In genomic region chr9:71475536-71475935, GRCm38 (mm10) we compare ENCODE assay signal across 18 mouse cellular contexts. TPM values are rescaled to one million over a fixed set of nuclear protein-coding genes. Genes with fewer than 3 reads are reported as not detected.
DNase-seq lines count a peak whose midpoint lies in the region; ATAC-seq and TF ChIP-seq lines count a peak whose summit lies in the region.
"Had no signal": no experiment of that assay in that cellular context is flagged by ENCODE, and none has a peak within 500 bp of the region (broad histone marks: within the 10 kb centered on the region; RNA-seq: fewer than 3 reads in every experiment).

No protein-coding gene starts in this region.

- peaks cover 63% of the 10 kb centered on the region for H3K36me3 ChIP-seq in lung, embryonic 14.5 days (ENCODE audit: insufficient read depth)
- peaks cover 57% of the 10 kb centered on the region for H3K36me3 ChIP-seq in myocyte (ENCODE audit: control insufficient read depth, insufficient read depth)

- no peak overlapping the region for H3K27ac ChIP-seq in lung, embryonic 14.5 days (ENCODE audit: low read depth)
- H3K27ac ChIP-seq: embryonic facial prominence, embryonic 10.5 days; embryonic facial prominence, embryonic 12.5 days; forebrain, embryonic 13.5 days had no signal

- no peak overlapping the region for H3K4me3 ChIP-seq in lung, embryonic 14.5 days (ENCODE audit: low read depth, low read length)
- no peak overlapping the region for H3K4me3 ChIP-seq in lung, adult 2 months (replicated peaks; ENCODE audit: extremely low read depth, low read depth, low read length)
- H3K4me3 ChIP-seq in myocyte = no peak overlapping the region
- H3K4me3 ChIP-seq: embryonic facial prominence, embryonic 10.5 days; embryonic facial prominence, embryonic 12.5 days; forebrain, embryonic 13.5 days had no signal

- no peak for DNase-seq in lung, embryonic 14.5 days
- DNase-seq in lung, adult 2 months = no peak
- DNase-seq in R1 (ENCODE audit: low read depth, low spot score) = peak; percentile 28
- no peak for DNase-seq in thymus, postnatal 14 days
- DNase-seq: adrenal gland, adult 8-10 months; adrenal gland, postnatal 14 days; adrenal gland, postnatal 36 days; cerebellum, adult 11-12 months; cerebellum, adult 2 months; cerebellum, adult 9-10 months; cerebellum, postnatal 10 days; cerebellum, postnatal 25 days had no signal

- H3K4me2 ChIP-seq in lung, embryonic 14.5 days = no peak overlapping the region
- H3K4me2 ChIP-seq in myocyte (ENCODE audit: low read depth) = no peak overlapping the region
- H3K4me2 ChIP-seq: embryonic facial prominence, embryonic 12.5 days; forebrain, embryonic 13.5 days had no signal

- no peak for TF ChIP-seq POLR2A in lung, adult 2 months (IDR thresholded peaks at IDR 0.05; ENCODE audit: borderline replicate concordance, extremely low read depth, low read depth, low read length)
- no peak for TF ChIP-seq POLR2A in myocyte (IDR thresholded peaks at IDR 0.05; ENCODE audit: insufficient read length, low read depth)

- H3K27me3 ChIP-seq in lung, embryonic 14.5 days (ENCODE audit: insufficient read depth, low read length) = no peaks in the 10 kb centered on the region
- H3K27me3 ChIP-seq in myocyte (ENCODE audit: control insufficient read depth, insufficient read depth, insufficient read length) = no peaks in the 10 kb centered on the region
- H3K27me3 ChIP-seq: embryonic facial prominence, embryonic 12.5 days; forebrain, embryonic 13.5 days had no signal

- no peaks in the 10 kb centered on the region for H3K4me1 ChIP-seq in lung, embryonic 14.5 days (ENCODE audit: insufficient read depth)
- no peaks in the 10 kb centered on the region for H3K4me1 ChIP-seq in lung, adult 2 months (ENCODE audit: control insufficient read depth, insufficient read depth, low read length)
- H3K4me1 ChIP-seq: embryonic facial prominence, embryonic 10.5 days; embryonic facial prominence, embryonic 12.5 days; forebrain, embryonic 13.5 days had no signal

- peak; percentile 2; the same call in 1 of the 2 replicates for TF ChIP-seq CTCF in lung, embryonic 14.5 days (IDR thresholded peaks at IDR 0.05; ENCODE audit: low read depth)
- TF ChIP-seq CTCF in lung, adult 2 months (IDR thresholded peaks at IDR 0.05; ENCODE audit: insufficient read depth, low read length) = no peak

- no peak overlapping the region for H3K9ac ChIP-seq in lung, embryonic 14.5 days
- H3K9ac ChIP-seq: embryonic facial prominence, embryonic 12.5 days; forebrain, embryonic 13.5 days had no signal

- ATAC-seq in lung, embryonic 14.5 days (ENCODE audit: insufficient read depth) = no peak
- ATAC-seq: activated CD4-positive, CD25-positive, alpha-beta regulatory T cell, adult 4 months; forebrain, embryonic 16.5 days had no signal

- no peak overlapping the region for H3ac ChIP-seq in myocyte (ENCODE audit: control insufficient read depth, insufficient read length)

- 95% methylated on average over 4 of the region's 4 CpGs for WGBS in lung, embryonic 14.5 days
- WGBS in lung, adult 2 months = 96% methylated on average over 4 of the region's 4 CpGs

- no peaks in the 10 kb centered on the region for H3K79me2 ChIP-seq in myocyte (ENCODE audit: control insufficient read depth, insufficient read depth)

- no peaks in the 10 kb centered on the region for H3K9me3 ChIP-seq in lung, embryonic 14.5 days (ENCODE audit: low read depth, low read length)
- H3K9me3 ChIP-seq: embryonic facial prominence, embryonic 12.5 days; forebrain, embryonic 13.5 days had no signal

TF ChIP-seq in myocyte, 11 proteins besides CTCF, POLR2A, EP300 and RAD21:
- peak; percentile 57 for TF ChIP-seq POLR2AphosphoS2 (IDR thresholded peaks at IDR 0.05; ENCODE audit: insufficient read length, low read depth)
- TF ChIP-seq USF1 (IDR thresholded peaks at IDR 0.05; ENCODE audit: low read depth) = no peak

RNA-seq across cellular contexts. Expression of gene Polr2m, which starts 10.2 kb away (rescaled TPM):
- polyA plus RNA-seq in lung, embryonic 14.5 days (2014; fragmentation: Nextera tagmentation; extraction: Ambion mirVana) = 348 and 373 TPM in 2 replicates
- polyA plus RNA-seq in lung, adult 2 months (2012; rRNA removed) = 403 and 957 TPM in 2 replicates
- 146 TPM for polyA plus RNA-seq in myocyte (2012; fragmentation: generic; extraction: Trizol)
